Mouse (Mus musculus): ENCODE measurements around the gene Krtap1-3. TPM values are rescaled to one million over a fixed set of nuclear protein-coding genes. Genes with fewer than 3 reads are reported as not detected.
"Not testable (repeated sequence)": the region's sequence is repeated elsewhere in the genome, so short reads cannot be mapped to it uniquely, and the experiment has no call there.

Gene Krtap1-3
- polyA plus RNA-seq (2015; fragmentation: Nextera tagmentation; extraction: Ambion mirVana) = not detected in 2 replicates

- H3K9me3 ChIP-seq (replicated peaks) = no peaks in the 10 kb centered on the region
- no peaks in the 10 kb centered on the region for H3K4me1 ChIP-seq
- no peaks in the 10 kb centered on the region for H3K36me3 ChIP-seq
- H3K4me2 ChIP-seq = no peak within 1 kb of the TSS
- ATAC-seq (replicated peaks; ENCODE audit: low FRiP score) = no peak
- H3K27me3 ChIP-seq = no peaks in the 10 kb centered on the region
- no peak within 1 kb of the TSS for H3K27ac ChIP-seq
- 78% methylated on average over 6 of the region's 6 CpGs for WGBS
- no peak within 1 kb of the TSS for H3K9ac ChIP-seq
- no peak within 1 kb of the TSS for H3K4me3 ChIP-seq (replicated peaks)
Measured at GRCm38 (mm10) chr11:99590981-99591380, at the start of gene Krtap1-3. Gene Krtap1-3, minus strand, starts transcription at chr11:99591339.

GRCm38 (mm10) chr11:99640926-99641325 lies 49.8 kb upstream of the Krtap1-3 start:
- Histone ChIP-seq H3K4me1 (no peaks in the 10 kb centered on the region), H3K9me3 (replicated peaks) (no peaks in the 10 kb centered on the region), H3K36me3 (no peaks in the 10 kb centered on the region), H3K4me2 (no peak overlapping the region), H3K9ac (no peak overlapping the region), H3K27ac (no peak overlapping the region), H3K4me3 (replicated peaks) (no peak overlapping the region), H3K27me3 (no peaks in the 10 kb centered on the region)
- no peak for ATAC-seq (replicated peaks; ENCODE audit: low FRiP score)
- WGBS = 36% methylated on average over 1 of the region's 1 CpGs

DNA sequence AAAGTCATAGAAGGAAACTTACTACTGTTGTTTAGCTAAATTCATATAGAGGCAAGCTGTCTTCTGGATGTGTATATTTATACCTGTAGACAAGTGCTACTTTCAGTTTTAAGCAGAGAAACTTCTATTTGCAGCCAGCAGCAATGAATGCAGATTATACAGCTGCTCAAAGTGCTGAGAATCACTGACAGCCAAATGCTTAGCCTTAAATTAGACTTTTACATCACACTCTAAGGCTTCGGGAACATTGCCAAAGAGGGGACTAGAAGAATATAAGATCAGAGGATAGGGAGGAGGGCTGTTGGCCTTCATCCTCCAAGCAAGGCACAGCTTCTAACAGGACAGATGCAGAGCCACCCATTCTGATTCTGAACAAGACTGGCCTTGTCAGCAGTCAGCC lies 45.9 kb upstream of the Krtap1-3 start:
- ATAC-seq (replicated peaks; ENCODE audit: low FRiP score) = no peak
- H3K36me3 ChIP-seq = no peaks in the 10 kb centered on the region
- H3K4me2 ChIP-seq = no peak overlapping the region
- H3K27me3 ChIP-seq = no peaks in the 10 kb centered on the region
- H3K4me1 ChIP-seq = no peaks in the 10 kb centered on the region
- no peak overlapping the region for H3K4me3 ChIP-seq (replicated peaks)
- 66% methylated on average over 1 of the region's 1 CpGs for WGBS
- no peak overlapping the region for H3K27ac ChIP-seq
- no peak overlapping the region for H3K9ac ChIP-seq
- H3K9me3 ChIP-seq (replicated peaks) = no peaks in the 10 kb centered on the region

DNA sequence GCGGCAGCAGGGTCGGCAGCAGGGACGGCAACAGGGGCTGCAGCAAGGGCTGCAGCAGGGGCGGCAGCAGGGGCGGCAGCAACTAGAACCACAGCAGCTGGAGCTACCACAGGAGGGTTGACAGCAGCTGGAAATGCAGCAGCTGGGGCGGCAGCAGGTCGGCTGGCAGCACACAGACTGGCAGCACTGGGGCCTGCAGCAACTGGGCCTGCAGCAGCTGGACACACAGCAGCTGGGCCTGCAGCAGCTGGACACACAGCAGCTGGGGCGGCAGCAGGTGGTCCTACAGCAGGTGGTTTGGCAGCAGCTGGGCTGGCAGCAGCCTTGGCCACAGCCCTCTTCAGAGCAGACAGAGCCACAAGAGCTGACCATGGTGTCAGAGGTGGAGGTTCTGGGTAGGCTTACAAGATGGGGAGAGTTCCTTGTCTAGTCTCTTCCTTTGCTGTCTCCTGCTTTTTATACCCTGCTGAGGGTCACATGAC lies 43.6 kb upstream of the Krtap1-3 start, which contains the start of gene Krtap4-2:
Gene Krtap4-2 (minus strand): TSS at position 432 of the 482 bp plus-strand sequence.
- ATAC-seq (replicated peaks; ENCODE audit: low FRiP score) = no peak
- H3K9me3 ChIP-seq (replicated peaks) = no peaks in the 10 kb centered on the region
- WGBS = 34% methylated on average over 8 of the region's 8 CpGs
- no peaks in the 10 kb centered on the region for H3K36me3 ChIP-seq
- H3K27ac ChIP-seq = no peak within 1 kb of the TSS
- H3K4me2 ChIP-seq = no peak within 1 kb of the TSS
- H3K4me3 ChIP-seq (replicated peaks) = no peak within 1 kb of the TSS
- H3K9ac ChIP-seq = no peak within 1 kb of the TSS
- no peaks in the 10 kb centered on the region for H3K4me1 ChIP-seq
- H3K27me3 ChIP-seq = no peaks in the 10 kb centered on the region

GRCm38 (mm10) chr11:99633293-99633692 lies 42.2 kb upstream of the Krtap1-3 start:
- Histone ChIP-seq H3K9ac (no peak overlapping the region), H3K36me3 (no peaks in the 10 kb centered on the region), H3K27ac (no peak overlapping the region), H3K27me3 (no peaks in the 10 kb centered on the region), H3K9me3 (replicated peaks) (no peaks in the 10 kb centered on the region), H3K4me3 (replicated peaks) (no peak overlapping the region), H3K4me1 (no peaks in the 10 kb centered on the region), H3K4me2 (no peak overlapping the region)
- ATAC-seq (replicated peaks; ENCODE audit: low FRiP score) = no peak
- WGBS = 61% methylated on average over 2 of the region's 2 CpGs

DNA sequence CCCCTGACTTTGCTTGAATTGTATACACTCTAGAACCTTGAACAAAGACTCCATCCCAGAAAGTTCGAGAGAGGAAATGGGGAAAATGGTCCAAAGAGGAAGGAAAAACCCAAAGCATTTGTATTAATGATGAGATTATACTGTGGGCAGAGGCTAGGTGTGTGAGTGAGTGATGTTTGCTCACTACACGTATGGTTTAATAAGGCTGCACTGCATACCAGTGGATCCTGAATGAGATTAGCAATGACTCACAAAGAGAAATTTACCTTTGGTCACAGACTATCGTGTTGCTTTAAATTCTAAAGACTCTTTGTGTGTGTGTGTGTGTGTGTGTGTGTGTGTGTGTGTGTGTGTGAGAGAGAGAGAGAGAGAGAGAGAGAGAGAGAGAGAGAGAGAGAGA lies 39.8 kb upstream of the Krtap1-3 start:
- Histone ChIP-seq H3K9ac (no peak overlapping the region), H3K4me1 (no peaks in the 10 kb centered on the region), H3K9me3 (replicated peaks) (no peaks in the 10 kb centered on the region), H3K36me3 (no peaks in the 10 kb centered on the region), H3K4me3 (replicated peaks) (no peak overlapping the region), H3K27me3 (no peaks in the 10 kb centered on the region), H3K27ac (no peak overlapping the region), H3K4me2 (no peak overlapping the region)
- no peak for ATAC-seq (replicated peaks; ENCODE audit: low FRiP score)
- WGBS = 79% methylated on average over 3 of the region's 3 CpGs

DNA sequence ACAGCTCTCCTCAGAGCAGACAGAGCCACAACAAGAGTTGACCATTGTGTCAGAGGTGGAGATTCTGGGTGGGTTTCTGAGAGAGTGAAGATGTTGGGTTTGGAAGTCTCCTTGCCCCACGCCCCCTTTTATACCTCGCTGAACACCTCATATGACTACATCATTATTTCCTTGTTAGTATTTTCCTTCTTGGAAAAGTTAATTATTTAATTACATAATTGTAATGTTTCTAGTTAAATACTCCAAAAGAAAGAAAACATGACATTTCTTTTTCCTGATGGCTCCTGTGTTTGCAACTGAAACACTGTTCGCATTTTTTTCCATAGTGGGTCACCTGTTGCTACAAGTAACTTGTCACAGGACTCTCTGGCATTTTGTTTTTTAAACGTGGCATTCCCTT lies 37.0 kb upstream of the Krtap1-3 start, which contains the start of gene Krtap4-1:
Gene Krtap4-1 (minus strand): TSS at position 101 of the 400 bp plus-strand sequence.
- no peak for ATAC-seq (replicated peaks; ENCODE audit: low FRiP score)
- 86% methylated on average over 4 of the region's 4 CpGs for WGBS

GRCm38 (mm10) chr11:99620335-99620734 lies 29.2 kb upstream of the Krtap1-3 start, which contains the start of gene Gm11562:
Gene Gm11562, minus strand, starts transcription at chr11:99620435.
- 82% methylated on average over 2 of the region's 2 CpGs for WGBS
- H3K36me3 ChIP-seq = no peaks in the 10 kb centered on the region
- no peaks in the 10 kb centered on the region for H3K4me1 ChIP-seq
- no peak within 1 kb of the TSS for H3K27ac ChIP-seq
- no peaks in the 10 kb centered on the region for H3K27me3 ChIP-seq
- no peaks in the 10 kb centered on the region for H3K9me3 ChIP-seq (replicated peaks)
- H3K9ac ChIP-seq = no peak within 1 kb of the TSS
- H3K4me3 ChIP-seq (replicated peaks) = no peak within 1 kb of the TSS
- H3K4me2 ChIP-seq = no peak within 1 kb of the TSS
- ATAC-seq (replicated peaks; ENCODE audit: low FRiP score) = no peak

More for the DNA sequence above, 37.0 kb upstream of the Krtap1-3 start, which contains the start of gene Krtap4-1:
- no peak within 1 kb of the TSS for H3K27ac ChIP-seq
- H3K9ac ChIP-seq = no peak within 1 kb of the TSS
- H3K36me3 ChIP-seq = no peaks in the 10 kb centered on the region
- H3K9me3 ChIP-seq (replicated peaks) = no peaks in the 10 kb centered on the region
- H3K4me1 ChIP-seq = no peaks in the 10 kb centered on the region
- no peak within 1 kb of the TSS for H3K4me3 ChIP-seq (replicated peaks)
- H3K4me2 ChIP-seq = no peak within 1 kb of the TSS
- no peaks in the 10 kb centered on the region for H3K27me3 ChIP-seq

- no peak within 1 kb of the TSS for H3K4me3 ChIP-seq (replicated peaks)
- no peak within 1 kb of the TSS for H3K27ac ChIP-seq
- no peak for ATAC-seq (replicated peaks; ENCODE audit: low FRiP score)
- H3K4me2 ChIP-seq = no peak within 1 kb of the TSS
- H3K27me3 ChIP-seq = no peaks in the 10 kb centered on the region
- H3K36me3 ChIP-seq = no peaks in the 10 kb centered on the region
- H3K9me3 ChIP-seq (replicated peaks) = no peaks in the 10 kb centered on the region
- H3K4me1 ChIP-seq = no peaks in the 10 kb centered on the region
- 76% methylated on average over 3 of the region's 3 CpGs for WGBS
- no peak within 1 kb of the TSS for H3K9ac ChIP-seq
Measured at GRCm38 (mm10) chr11:99614796-99615363, 23.7 kb upstream of the Krtap1-3 start, which contains the start of gene Krtap2-4. Gene Krtap2-4, minus strand, starts transcription at chr11:99614846.

GRCm38 (mm10) chr11:99610089-99610488 lies 18.9 kb upstream of the Krtap1-3 start, which contains the start of gene Gm11937:
Gene Gm11937, minus strand, starts transcription at chr11:99610189.
- not testable (repeated sequence) for H3K4me3 ChIP-seq (replicated peaks); H3K9me3 ChIP-seq (replicated peaks); H3K36me3 ChIP-seq; ATAC-seq (replicated peaks; ENCODE audit: low FRiP score); H3K4me2 ChIP-seq; H3K27me3 ChIP-seq; H3K27ac ChIP-seq; H3K9ac ChIP-seq; H3K4me1 ChIP-seq
- WGBS = 67% methylated on average over 1 of the region's 2 CpGs

GRCm38 (mm10) chr11:99609126-99609525 lies 18.0 kb upstream of the Krtap1-3 start:
- no peak for ATAC-seq (replicated peaks; ENCODE audit: low FRiP score)
- H3K36me3 ChIP-seq = no peaks in the 10 kb centered on the region
- no peaks in the 10 kb centered on the region for H3K4me1 ChIP-seq
- 74% methylated on average over 1 of the region's 1 CpGs for WGBS
- no peak overlapping the region for H3K4me2 ChIP-seq
- H3K4me3 ChIP-seq (replicated peaks) = no peak overlapping the region
- no peaks in the 10 kb centered on the region for H3K9me3 ChIP-seq (replicated peaks)
- no peak overlapping the region for H3K27ac ChIP-seq
- no peak overlapping the region for H3K9ac ChIP-seq
- 0 out of 2 replicates have a peak, but pooled peaks cover 3% of the 10 kb centered on the region for H3K27me3 ChIP-seq

DNA sequence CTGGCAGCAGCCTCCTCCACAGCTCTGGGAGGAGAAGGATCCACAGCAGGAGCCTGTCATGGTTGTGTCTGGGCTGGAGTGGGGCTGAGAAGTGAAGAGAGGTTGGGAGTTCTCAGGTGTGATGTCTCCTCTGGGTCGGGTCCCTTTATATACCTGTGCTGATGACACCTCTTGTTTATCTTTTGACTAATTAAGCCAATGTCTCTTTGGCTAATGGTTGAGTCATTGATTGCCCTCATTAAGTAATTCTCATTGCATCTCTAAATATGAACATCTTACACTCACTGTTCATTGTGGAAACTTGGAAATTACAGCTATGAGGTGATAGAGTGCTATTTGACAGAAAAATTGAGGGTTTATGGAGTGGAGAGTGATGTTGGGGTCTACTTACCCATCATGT lies 12.1 kb upstream of the Krtap1-3 start, which contains the start of gene Gm11938:
Gene Gm11938 (minus strand): TSS at position 101 of the 400 bp plus-strand sequence.
- not testable (repeated sequence) for ATAC-seq (replicated peaks; ENCODE audit: low FRiP score); H3K9ac ChIP-seq; H3K4me1 ChIP-seq; H3K36me3 ChIP-seq; H3K4me2 ChIP-seq; H3K27me3 ChIP-seq; H3K9me3 ChIP-seq (replicated peaks); H3K27ac ChIP-seq; H3K4me3 ChIP-seq (replicated peaks)
- 47% methylated on average over 1 of the region's 1 CpGs for WGBS
